Mouse (Mus musculus) gastrocnemius, adult 2 months (tissue): ENCODE measurements around the gene Gm4187. TPM values are rescaled to one million over a fixed set of nuclear protein-coding genes. Genes with fewer than 3 reads are reported as not detected.
"Not testable (repeated sequence)": the region's sequence is repeated elsewhere in the genome, so short reads cannot be mapped to it uniquely, and the experiment has no call there.

Experiments used
- DNase-seq: peaks from one replicate; pipeline ENCODE4 v3.0.0; 2022
- H3K27ac ChIP-seq: fragments of 200-600 bp; 2 replicates; pipeline ENCODE4 v1.8.1; 2022; ENCODE audit warnings: mild to moderate bottlenecking
- H3K4me3 ChIP-seq: fragments of 200-600 bp; 2 replicates; pipeline ENCODE4 v1.8.1; 2022; ENCODE audit warnings: mild to moderate bottlenecking, moderate library complexity
- intact Hi-C: fragments of 180-260 bp; cut with DNase I; formaldehyde crosslinking; loops from one replicate; pipeline ENCODE4 v1.15.1; 2025
- long read RNA-seq, 2 experiments: library from polyadenylated mRNA; stranded (forward); transcript quantifications; one replicate each; pipeline ENCODE4 v2.0.0; 2021
- total RNA-seq, 2 experiments: library from RNA; stranded (reverse); gene quantifications; 2 replicates each; pipeline ENCODE4 v1.2.3; 2021

Gene Gm4187
- total RNA-seq = not detected
- long read RNA-seq, experiment 1 = 0 reads
- long read RNA-seq, experiment 2 = 0 reads

GRCm38 (mm10) chr7:22329617-22330016, at the start of gene Gm4187:
Gm4187 (minus strand) TSS chr7:22329717.
- intact Hi-C loops, DNase-seq, H3K4me3 ChIP-seq, H3K27ac ChIP-seq: not testable (repeated sequence)

GRCm38 (mm10) chr7:22370939-22371338, 41.4 kb upstream of the Gm4187 start, which contains the start of gene Gm8660:
Gm8660 (minus strand) TSS chr7:22371039.
- intact Hi-C loops, H3K4me3 ChIP-seq, H3K27ac ChIP-seq, DNase-seq: not testable (repeated sequence)

Other genes with a start within 250 kb of the Gm4187 start
- gene Gm16451, start 211.5 kb downstream of the Gm4187 start, total RNA-seq = not detected
- gene Gm10666, start 195.0 kb downstream of the Gm4187 start, total RNA-seq = not detected
- not detected for gene Vmn1r142, start 165.7 kb downstream of the Gm4187 start, total RNA-seq
- not detected for gene Vmn1r143, start 140.3 kb downstream of the Gm4187 start, total RNA-seq
- not detected for gene Gm8653, start 128.5 kb downstream of the Gm4187 start, total RNA-seq
- gene Gm8453, start 100.2 kb downstream of the Gm4187 start, total RNA-seq = not detected
- not detected for gene Gm8660, start 41.3 kb upstream of the Gm4187 start, total RNA-seq
- not detected for gene Vmn1r148, start 83.9 kb upstream of the Gm4187 start, total RNA-seq
- not detected for gene Vmn1r149, start 108.5 kb upstream of the Gm4187 start, total RNA-seq
- not detected for gene Gm10665, start 134.4 kb upstream of the Gm4187 start, total RNA-seq
- not detected for gene Vmn1r151, start 170.0 kb upstream of the Gm4187 start, total RNA-seq
- gene Vmn1r152, start 193.2 kb upstream of the Gm4187 start, total RNA-seq = not detected
- not detected for gene Gm8677, start 205.2 kb upstream of the Gm4187 start, total RNA-seq
- not detected for gene Gm4201, start 235.6 kb upstream of the Gm4187 start, total RNA-seq